Mouse (Mus musculus): ENCODE results near the gene Ddx19b. TPM values are rescaled to one million over a fixed set of nuclear protein-coding genes. Genes with fewer than 3 reads are reported as not detected.

The Ddx19b gene
- total RNA-seq, 1 experiment, result 25.3 TPM

GRCm38 (mm10) chr8:111048694-111049093 is 17.1 kb upstream of the Ddx19b start:
- peaks cover 73% of the 10 kb centered on the region for H3K36me3 ChIP-seq (ENCODE audit: control insufficient read depth, insufficient read depth, low read length, poor library complexity, severe bottlenecking)
- H3K4me3 ChIP-seq (ENCODE audit: insufficient read depth in 1 of 2, low read depth in 1 of 2, low read length in 2 of 2, poor library complexity in 1 of 2, severe bottlenecking in 1 of 2), result no peak overlapping the region
- no peak overlapping the region for H3K27ac ChIP-seq (ENCODE audit: insufficient read depth, low read depth, low read length, poor library complexity, severe bottlenecking)
- no peak overlapping the region for H3K9ac ChIP-seq (ENCODE audit: insufficient read depth, low read depth, low read length, poor library complexity, severe bottlenecking)
- TF ChIP-seq ZNF384 (IDR thresholded peaks at IDR 0.05; ENCODE audit: low read depth, low read length) (peak; percentile 41; the same call in 1 of the 2 replicates), CHD2 (IDR thresholded peaks at IDR 0.05; ENCODE audit: low read depth, low read length) (no peak)
- H3K4me1 ChIP-seq (ENCODE audit: control insufficient read depth in 2 of 2, insufficient read depth in 2 of 2, low read length in 2 of 2, poor library complexity in 1 of 2), result no peaks in the 10 kb centered on the region
- no peak for DNase-seq (ENCODE audit: low read depth, low spot score)
- no peaks in the 10 kb centered on the region for H3K9me3 ChIP-seq (ENCODE audit: control insufficient read depth, insufficient read depth, low read depth, low read length)
- in situ Hi-C loops (cut with MboI; ENCODE audit: low sequenced_read_pairs in 2 of 2, unreplicated experiment in 2 of 2), result loop anchor here (10.0 kb wide), 1 partner anchor 204 kb away; the partner anchor contains the start of genes Cog4 (in 2 of the 2) and Sf3b3 (in 2 of the 2)

GRCm38 (mm10) chr8:111044003-111044734 is 12.6 kb upstream of the Ddx19b start:
- no peak for DNase-seq (ENCODE audit: low read depth, low spot score)
- H3K4me3 ChIP-seq (ENCODE audit: insufficient read depth in 1 of 2, low read depth in 1 of 2, low read length in 2 of 2, poor library complexity in 1 of 2, severe bottlenecking in 1 of 2), result no peak overlapping the region
- H3K27ac ChIP-seq (ENCODE audit: insufficient read depth, low read depth, low read length, poor library complexity, severe bottlenecking), result no peak overlapping the region
- H3K9me3 ChIP-seq (ENCODE audit: control insufficient read depth, insufficient read depth, low read depth, low read length), result no peaks in the 10 kb centered on the region
- in situ Hi-C loops (cut with MboI; ENCODE audit: low sequenced_read_pairs in 2 of 2, unreplicated experiment in 2 of 2), result loop anchor here (10.0 kb wide), 1 partner anchor 199 kb away; the partner anchor contains the start of genes Cog4 (in 2 of the 2) and Sf3b3 (in 2 of the 2)
- peaks cover 0 to 3% of the 10 kb centered on the region in 2 experiments; a peak in 1 of 4 replicates for H3K4me1 ChIP-seq (ENCODE audit: control insufficient read depth in 2 of 2, insufficient read depth in 2 of 2, low read length in 2 of 2, poor library complexity in 1 of 2)
- peaks cover 69% of the 10 kb centered on the region for H3K36me3 ChIP-seq (ENCODE audit: control insufficient read depth, insufficient read depth, low read length, poor library complexity, severe bottlenecking)
- TF ChIP-seq ZNF384 (IDR thresholded peaks at IDR 0.05; ENCODE audit: low read depth, low read length), result peak; percentile 48; the same call in 1 of the 2 replicates
- TF ChIP-seq ZC3H11A (IDR thresholded peaks at IDR 0.05; ENCODE audit: borderline replicate concordance, low read depth, low read length), result no peak
- no peak overlapping the region for H3K9ac ChIP-seq (ENCODE audit: insufficient read depth, low read depth, low read length, poor library complexity, severe bottlenecking)

- Histone ChIP-seq H3K9ac (ENCODE audit: insufficient read depth, low read depth, low read length, poor library complexity, severe bottlenecking) (no peak overlapping the region), H3K4me1 (ENCODE audit: control insufficient read depth in 2 of 2, insufficient read depth in 2 of 2, low read length in 2 of 2, poor library complexity in 1 of 2) (peaks cover 0 to 3% of the 10 kb centered on the region in 2 experiments; a peak in 1 of 4 replicates), H3K9me3 (ENCODE audit: control insufficient read depth, insufficient read depth, low read depth, low read length) (no peaks in the 10 kb centered on the region), H3K4me3 (ENCODE audit: insufficient read depth in 1 of 2, low read depth in 1 of 2, low read length in 2 of 2, poor library complexity in 1 of 2, severe bottlenecking in 1 of 2) (no peak overlapping the region), H3K27ac (ENCODE audit: insufficient read depth, low read depth, low read length, poor library complexity, severe bottlenecking) (no peak overlapping the region), H3K36me3 (ENCODE audit: control insufficient read depth, insufficient read depth, low read length, poor library complexity, severe bottlenecking) (peaks cover 65% of the 10 kb centered on the region)
- DNase-seq (ENCODE audit: low read depth, low spot score), result no peak
- in situ Hi-C loops (cut with MboI; ENCODE audit: low sequenced_read_pairs in 2 of 2, unreplicated experiment in 2 of 2), result loop anchor here (10.0 kb wide), 1 partner anchor 198 kb away; the partner anchor contains the start of genes Cog4 (in 2 of the 2) and Sf3b3 (in 2 of the 2)
- TF ChIP-seq MAFK (IDR thresholded peaks at IDR 0.05; ENCODE audit: insufficient read depth, low read depth, low read length), result no peak
- no peak for TF ChIP-seq ZNF384 (IDR thresholded peaks at IDR 0.05; ENCODE audit: low read depth, low read length)
- TF ChIP-seq CHD2 (IDR thresholded peaks at IDR 0.05; ENCODE audit: low read depth, low read length), result no peak
- TF ChIP-seq ZC3H11A (IDR thresholded peaks at IDR 0.05; ENCODE audit: borderline replicate concordance, low read depth, low read length), result no peak
- no peak for TF ChIP-seq HCFC1 (IDR thresholded peaks at IDR 0.05; ENCODE audit: borderline replicate concordance, insufficient read depth, low read length)
Observed at GRCm38 (mm10) chr8:111042546-111042945, 11.0 kb upstream of the Ddx19b start.

- no peak for DNase-seq (ENCODE audit: low read depth, low spot score)
- H3K4me1 ChIP-seq (ENCODE audit: control insufficient read depth in 2 of 2, insufficient read depth in 2 of 2, low read length in 2 of 2, poor library complexity in 1 of 2), result peaks cover 3 to 5% of the 10 kb centered on the region in 2 experiments
- H3K9me3 ChIP-seq (ENCODE audit: control insufficient read depth, insufficient read depth, low read depth, low read length), result no peaks in the 10 kb centered on the region
- no peak overlapping the region for H3K9ac ChIP-seq (ENCODE audit: insufficient read depth, low read depth, low read length, poor library complexity, severe bottlenecking)
- TF ChIP-seq MAFK (IDR thresholded peaks at IDR 0.05; ENCODE audit: insufficient read depth, low read depth, low read length) (no peak), ZC3H11A (IDR thresholded peaks at IDR 0.05; ENCODE audit: borderline replicate concordance, low read depth, low read length) (no peak), ZNF384 (IDR thresholded peaks at IDR 0.05; ENCODE audit: low read depth, low read length) (no peak), HCFC1 (IDR thresholded peaks at IDR 0.05; ENCODE audit: borderline replicate concordance, insufficient read depth, low read length) (no peak), CHD2 (IDR thresholded peaks at IDR 0.05; ENCODE audit: low read depth, low read length) (no peak)
- H3K36me3 ChIP-seq (ENCODE audit: control insufficient read depth, insufficient read depth, low read length, poor library complexity, severe bottlenecking), result peaks cover 38% of the 10 kb centered on the region
- no peak overlapping the region for H3K4me3 ChIP-seq (ENCODE audit: insufficient read depth in 1 of 2, low read depth in 1 of 2, low read length in 2 of 2, poor library complexity in 1 of 2, severe bottlenecking in 1 of 2)
- no peak overlapping the region for H3K27ac ChIP-seq (ENCODE audit: insufficient read depth, low read depth, low read length, poor library complexity, severe bottlenecking)
- in situ Hi-C loops (cut with MboI; ENCODE audit: low sequenced_read_pairs in 2 of 2, unreplicated experiment in 2 of 2), result no loop called here
Observed at GRCm38 (mm10) chr8:111036591-111036990, 5.0 kb upstream of the Ddx19b start.
